Mouse (Mus musculus): ENCODE data around the gene Gm525. TPM values are rescaled to one million over a fixed set of nuclear protein-coding genes. Genes with fewer than 3 reads are reported as not detected.
"Not testable (repeated sequence)": the region's sequence is repeated elsewhere in the genome, so short reads cannot be mapped to it uniquely, and the experiment has no call there.

Gm525 gene
- 1.6 and 1.7 TPM in 2 replicates for polyA plus RNA-seq (2015; fragmentation: Nextera tagmentation; extraction: Ambion mirVana)

DNA sequence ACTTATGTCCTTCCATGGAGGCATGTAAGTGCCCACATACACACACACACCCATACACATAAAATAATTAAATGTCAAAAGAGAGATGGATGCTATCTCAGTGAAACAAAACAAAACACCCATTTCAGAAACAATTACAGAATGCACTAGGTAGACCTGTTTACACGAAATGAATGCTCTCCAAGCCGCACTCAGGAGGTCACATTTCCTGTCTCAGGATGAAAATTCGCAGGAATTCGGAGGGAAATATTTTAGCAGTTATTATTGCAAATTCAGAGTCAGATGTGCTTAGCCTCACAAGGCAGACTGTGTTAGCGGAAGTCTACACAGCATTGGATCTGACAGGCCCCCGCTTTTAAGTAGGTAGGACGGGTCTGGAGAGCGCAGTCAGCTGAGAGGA lies at the start of gene Gm525:
TSS of gene Gm525 (plus strand) at position 301 of the 400 bp plus-strand sequence.
- H3K4me2 ChIP-seq, result no peak within 1 kb of the TSS
- no peak within 1 kb of the TSS for H3K9ac ChIP-seq
- H3K27me3 ChIP-seq, result no peaks in the 10 kb centered on the region
- H3K36me3 ChIP-seq, result no peaks in the 10 kb centered on the region
- no peak for ATAC-seq (ENCODE audit: insufficient number of reproducible peaks, low FRiP score, low TSS enrichment, low read depth)
- no peak within 1 kb of the TSS for H3K4me3 ChIP-seq
- 81% methylated on average over 8 of the region's 8 CpGs for WGBS
- no peaks in the 10 kb centered on the region for H3K9me3 ChIP-seq
- H3K27ac ChIP-seq, result no peak within 1 kb of the TSS
- no peaks in the 10 kb centered on the region for H3K4me1 ChIP-seq

DNA sequence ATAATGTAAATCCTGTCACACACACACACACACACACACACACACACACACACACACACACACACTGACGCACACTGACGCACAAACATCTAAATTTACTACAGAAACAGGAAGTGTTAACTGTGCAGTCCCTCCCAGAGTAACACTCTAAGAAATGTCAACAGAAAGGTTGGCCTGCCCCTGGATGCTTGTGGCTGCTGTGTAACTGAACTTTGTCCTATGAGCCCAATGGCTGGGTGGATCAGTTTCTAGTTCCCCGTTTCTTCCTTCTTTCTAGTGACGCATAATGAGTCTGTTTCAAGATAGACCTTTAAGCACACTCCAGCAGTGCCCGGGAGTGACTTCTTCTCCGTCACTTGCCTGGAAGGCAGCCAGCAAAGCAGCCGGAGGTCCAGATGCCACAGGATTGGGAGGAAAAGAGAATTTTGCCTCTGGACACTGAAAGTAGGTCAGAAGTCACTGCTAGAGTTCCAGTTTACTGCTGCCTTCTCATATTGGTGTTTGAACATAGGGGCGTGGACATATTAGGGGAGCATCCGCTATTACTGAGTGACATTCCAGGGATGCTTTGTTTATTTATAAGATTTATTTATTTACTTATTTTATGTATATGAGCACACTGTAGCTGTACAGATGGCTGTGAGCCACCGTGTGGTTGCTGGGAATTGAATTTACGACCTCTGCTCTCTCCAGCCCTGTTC lies 49.3 kb upstream of the Gm525 start:
- no peak overlapping the region for H3K4me2 ChIP-seq
- H3K36me3 ChIP-seq, result no peaks in the 10 kb centered on the region
- no peak overlapping the region for H3K9ac ChIP-seq
- no peaks in the 10 kb centered on the region for H3K27me3 ChIP-seq
- no peaks in the 10 kb centered on the region for H3K4me1 ChIP-seq
- no peak for ATAC-seq (ENCODE audit: insufficient number of reproducible peaks, low FRiP score, low TSS enrichment, low read depth)
- no peaks in the 10 kb centered on the region for H3K9me3 ChIP-seq
- WGBS, result 29% methylated on average over 11 of the region's 11 CpGs
- no peak overlapping the region for H3K4me3 ChIP-seq
- H3K27ac ChIP-seq, result no peak overlapping the region

DNA sequence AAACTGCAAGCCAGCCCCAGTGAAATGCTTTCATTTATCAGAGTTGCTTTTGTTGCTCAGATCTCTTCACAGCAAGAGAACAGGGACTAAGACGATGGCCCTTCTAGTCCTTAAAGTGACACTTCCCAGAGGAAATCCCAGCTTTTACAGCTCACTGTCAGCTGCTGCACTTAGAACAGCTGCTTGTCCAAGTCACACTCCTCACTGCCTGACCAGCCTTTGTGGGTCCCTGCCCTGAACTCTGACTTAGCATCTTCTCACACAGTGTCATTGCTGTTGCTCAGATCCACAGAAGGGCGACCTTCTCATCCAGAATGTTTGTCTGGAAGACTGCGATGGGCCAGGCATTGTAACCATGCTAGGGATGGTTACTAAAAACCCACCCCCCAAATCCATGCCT lies 48.0 kb upstream of the Gm525 start:
- Histone ChIP-seq H3K4me1 (no peaks in the 10 kb centered on the region), H3K4me3 (no peak overlapping the region), H3K4me2 (no peak overlapping the region), H3K27me3 (no peaks in the 10 kb centered on the region), H3K9me3 (no peaks in the 10 kb centered on the region), H3K36me3 (no peaks in the 10 kb centered on the region), H3K9ac (no peak overlapping the region), H3K27ac (no peak overlapping the region)
- ATAC-seq (ENCODE audit: insufficient number of reproducible peaks, low FRiP score, low TSS enrichment, low read depth), result no peak
- 75% methylated on average over 3 of the region's 3 CpGs for WGBS

DNA sequence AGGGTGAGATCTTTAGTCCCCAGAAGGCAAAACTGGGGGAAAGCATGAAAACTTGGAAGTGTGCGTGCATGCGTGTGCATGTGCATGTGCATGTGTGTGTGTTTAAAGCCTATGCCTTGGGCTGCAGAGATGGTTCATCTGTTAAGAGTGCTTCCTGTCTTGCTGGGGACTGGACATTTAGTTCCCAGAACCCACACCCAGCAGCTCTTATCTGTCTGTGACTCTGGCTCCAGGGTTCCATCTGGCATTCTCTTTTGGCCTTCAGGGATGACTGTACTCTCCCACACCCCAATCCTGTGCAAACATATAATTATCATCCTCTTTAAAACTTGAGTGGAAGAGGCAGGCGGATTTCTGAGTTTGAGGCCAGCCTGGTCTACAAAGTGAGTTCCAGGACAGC lies 47.5 kb upstream of the Gm525 start:
- no peak for ATAC-seq (ENCODE audit: insufficient number of reproducible peaks, low FRiP score, low TSS enrichment, low read depth)
- Histone ChIP-seq H3K36me3 (no peaks in the 10 kb centered on the region), H3K4me2 (no peak overlapping the region), H3K4me3 (no peak overlapping the region), H3K9me3 (no peaks in the 10 kb centered on the region), H3K4me1 (no peaks in the 10 kb centered on the region), H3K27me3 (no peaks in the 10 kb centered on the region), H3K27ac (no peak overlapping the region), H3K9ac (no peak overlapping the region)
- WGBS, result 87% methylated on average over 3 of the region's 3 CpGs

DNA sequence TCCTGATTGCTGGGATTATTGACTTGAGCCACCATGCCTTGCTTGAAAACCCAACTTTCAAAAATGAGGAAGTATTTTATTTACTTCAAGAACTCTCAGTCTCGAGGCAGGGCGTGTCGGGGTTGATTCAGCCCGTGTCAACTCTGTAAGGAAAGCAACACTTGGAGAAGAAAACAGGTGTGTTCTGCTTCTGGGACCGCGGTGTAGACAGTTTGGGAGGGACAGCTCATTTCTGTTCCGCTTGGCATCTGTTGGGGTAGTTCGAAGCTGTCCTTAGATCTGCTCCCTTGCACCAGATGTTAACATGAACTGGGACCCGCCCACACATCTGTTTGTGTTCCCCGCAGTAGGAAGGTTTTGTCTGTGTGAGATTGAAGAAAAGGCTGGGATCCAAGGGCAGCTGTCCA lies 45.7 kb upstream of the Gm525 start:
- Histone ChIP-seq H3K4me2 (no peak overlapping the region), H3K27ac (no peak overlapping the region), H3K9ac (no peak overlapping the region), H3K27me3 (no peaks in the 10 kb centered on the region), H3K4me3 (no peak overlapping the region), H3K9me3 (no peaks in the 10 kb centered on the region), H3K4me1 (no peaks in the 10 kb centered on the region), H3K36me3 (no peaks in the 10 kb centered on the region)
- no peak for ATAC-seq (ENCODE audit: insufficient number of reproducible peaks, low FRiP score, low TSS enrichment, low read depth)
- 51% methylated on average over 10 of the region's 10 CpGs for WGBS

DNA sequence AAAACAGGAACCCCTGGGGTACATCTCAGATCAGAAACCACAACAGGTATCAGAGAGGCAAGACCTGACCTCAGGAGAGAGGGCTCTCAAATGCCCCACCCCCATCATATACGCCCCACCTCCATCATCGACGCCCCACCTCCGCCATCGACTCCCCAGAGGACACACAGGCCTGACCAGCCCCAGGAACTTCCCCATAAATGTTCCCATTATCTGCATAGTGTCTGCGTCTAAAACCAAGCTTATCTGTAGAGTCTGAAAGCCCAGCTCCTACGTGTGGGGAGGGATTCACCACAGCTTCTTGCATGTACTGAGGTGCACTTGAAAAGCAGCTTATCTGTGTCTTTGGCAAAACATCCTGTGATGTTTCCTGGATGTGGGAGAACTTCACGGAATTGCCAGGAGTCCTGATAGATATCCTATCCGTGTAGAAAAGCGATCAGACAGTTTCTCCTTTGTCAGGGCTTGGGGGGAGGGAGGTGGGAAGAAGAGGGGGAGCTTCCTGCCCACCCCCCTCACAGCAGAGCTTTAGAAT lies 44.7 kb upstream of the Gm525 start:
- ATAC-seq (ENCODE audit: insufficient number of reproducible peaks, low FRiP score, low TSS enrichment, low read depth), result no peak
- no peak overlapping the region for H3K4me2 ChIP-seq
- no peak overlapping the region for H3K9ac ChIP-seq
- 50% methylated on average over 10 of the region's 10 CpGs for WGBS
- H3K4me1 ChIP-seq, result no peaks in the 10 kb centered on the region
- no peaks in the 10 kb centered on the region for H3K9me3 ChIP-seq
- no peak overlapping the region for H3K27ac ChIP-seq
- no peaks in the 10 kb centered on the region for H3K36me3 ChIP-seq
- no peak overlapping the region for H3K4me3 ChIP-seq
- H3K27me3 ChIP-seq, result no peaks in the 10 kb centered on the region

DNA sequence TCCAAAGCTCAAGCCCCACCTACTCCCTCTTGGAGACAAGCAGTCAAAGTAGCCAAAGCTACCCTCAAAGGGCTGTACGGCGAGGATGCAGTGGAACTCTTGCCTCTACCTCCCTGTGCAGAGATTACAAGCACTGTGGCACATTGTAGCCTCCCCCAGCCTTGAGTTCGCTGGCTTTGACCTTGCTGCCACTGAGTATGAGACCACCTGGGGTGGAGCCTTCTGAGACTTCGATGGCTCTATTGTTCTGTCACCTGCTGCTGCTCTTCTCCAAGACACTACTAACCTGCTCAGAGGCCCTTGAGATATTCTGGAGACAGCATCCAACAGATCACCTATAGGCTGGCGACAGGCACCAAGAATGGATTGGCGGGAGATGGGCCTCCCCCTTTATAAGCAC lies 43.1 kb upstream of the Gm525 start:
- Histone ChIP-seq H3K4me3 (no peak overlapping the region), H3K9me3 (no peaks in the 10 kb centered on the region), H3K27me3 (no peaks in the 10 kb centered on the region), H3K4me2 (no peak overlapping the region), H3K27ac (no peak overlapping the region), H3K36me3 (no peaks in the 10 kb centered on the region), H3K9ac (no peak overlapping the region), H3K4me1 (no peaks in the 10 kb centered on the region)
- ATAC-seq (ENCODE audit: insufficient number of reproducible peaks, low FRiP score, low TSS enrichment, low read depth), result no peak
- 87% methylated on average over 6 of the region's 6 CpGs for WGBS

DNA sequence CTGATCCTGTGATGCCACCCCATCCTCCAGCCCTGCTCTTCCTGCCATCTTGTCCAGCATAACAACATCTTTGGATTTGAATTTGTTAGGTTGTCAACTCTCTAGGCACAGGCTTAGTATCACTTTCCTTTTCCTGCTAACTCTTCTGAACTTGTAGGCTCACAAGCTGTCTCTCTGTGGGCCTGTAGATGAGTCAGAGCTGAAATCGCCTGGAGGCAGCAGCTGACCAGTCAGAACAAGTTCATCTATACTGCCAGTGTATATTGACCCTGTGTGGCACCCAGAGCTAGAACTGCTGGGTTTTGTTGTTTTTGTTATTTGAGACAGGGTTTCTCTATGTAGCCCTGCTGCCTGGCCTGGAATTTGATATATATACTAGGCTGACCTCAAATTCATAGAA lies 42.5 kb upstream of the Gm525 start:
- ATAC-seq (ENCODE audit: insufficient number of reproducible peaks, low FRiP score, low TSS enrichment, low read depth), result no peak
- Histone ChIP-seq H3K36me3 (no peaks in the 10 kb centered on the region), H3K4me3 (no peak overlapping the region), H3K9me3 (no peaks in the 10 kb centered on the region), H3K27ac (no peak overlapping the region), H3K4me1 (no peaks in the 10 kb centered on the region), H3K27me3 (no peaks in the 10 kb centered on the region), H3K4me2 (no peak overlapping the region), H3K9ac (no peak overlapping the region)
- whole genome bisulfite sequencing, result 53% methylated on average over 1 of the region's 1 CpGs

DNA sequence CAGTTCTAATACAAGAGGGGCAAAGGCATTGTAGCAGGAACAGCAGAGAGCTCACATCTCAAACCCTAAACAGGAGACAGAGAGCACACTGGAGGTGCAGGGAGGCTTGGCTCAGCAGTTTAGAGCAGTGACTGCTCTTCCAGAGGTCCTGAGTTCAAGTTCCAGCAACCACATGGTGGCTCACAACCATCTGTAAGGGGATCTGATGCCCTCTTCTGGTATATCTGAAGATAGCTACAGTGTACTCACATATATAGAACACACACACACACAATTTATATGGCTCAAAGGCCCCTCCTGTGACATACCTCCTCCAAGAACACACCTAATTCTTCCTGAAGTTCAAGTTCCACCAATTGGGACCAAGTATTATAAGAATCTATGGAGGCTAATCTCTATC lies 39.0 kb upstream of the Gm525 start:
- no peak for ATAC-seq (ENCODE audit: insufficient number of reproducible peaks, low FRiP score, low TSS enrichment, low read depth)
- Histone ChIP-seq H3K9ac (no peak overlapping the region), H3K4me3 (no peak overlapping the region), H3K27ac (no peak overlapping the region), H3K4me1 (no peaks in the 10 kb centered on the region), H3K4me2 (no peak overlapping the region), H3K9me3 (no peaks in the 10 kb centered on the region), H3K27me3 (no peaks in the 10 kb centered on the region), H3K36me3 (peaks cover 12% of the 10 kb centered on the region)

DNA sequence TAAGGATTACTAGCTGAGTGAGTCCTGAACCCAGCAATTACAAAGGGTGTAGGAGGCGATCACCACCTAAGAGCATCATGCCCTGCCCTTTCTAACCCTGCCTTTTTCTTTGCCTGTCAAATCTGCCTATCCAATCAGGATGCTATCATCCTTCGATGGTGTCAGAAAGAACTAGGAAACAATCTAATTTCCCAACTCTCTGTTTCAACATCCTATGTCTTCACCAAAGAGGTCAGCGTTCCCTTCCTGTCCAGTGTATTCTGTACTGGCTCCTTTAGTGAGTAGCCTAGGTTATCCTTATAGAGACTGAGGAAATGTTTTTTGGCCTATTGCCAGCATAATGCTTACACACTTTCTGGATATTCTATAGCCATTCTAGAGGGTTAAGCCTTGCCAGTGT lies 38.1 kb upstream of the Gm525 start:
- Histone ChIP-seq H3K9ac (no peak overlapping the region), H3K27me3 (no peaks in the 10 kb centered on the region), H3K4me1 (no peaks in the 10 kb centered on the region), H3K4me3 (no peak overlapping the region), H3K27ac (no peak overlapping the region), H3K4me2 (no peak overlapping the region), H3K36me3 (peaks cover 21% of the 10 kb centered on the region), H3K9me3 (no peaks in the 10 kb centered on the region)
- ATAC-seq (ENCODE audit: insufficient number of reproducible peaks, low FRiP score, low TSS enrichment, low read depth), result no peak
- WGBS, result 84% methylated on average over 3 of the region's 3 CpGs

DNA sequence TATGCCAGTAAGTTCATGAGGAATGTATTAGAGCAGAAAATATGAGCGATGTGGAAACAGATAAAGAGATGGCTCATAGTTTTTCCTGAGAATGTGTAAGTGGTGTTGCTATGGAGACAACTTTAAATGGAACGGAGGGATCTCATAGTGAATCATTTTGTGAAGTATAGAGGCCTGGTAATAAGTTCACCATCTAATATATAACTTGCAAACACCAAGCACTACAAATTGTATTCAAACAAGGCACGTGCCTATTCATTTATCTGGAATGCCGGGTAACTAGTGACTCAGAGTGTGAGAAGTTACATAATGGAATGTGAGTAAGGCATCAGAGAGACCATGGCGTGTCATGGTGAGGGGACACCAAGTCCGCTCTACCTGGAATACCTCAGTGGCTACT lies 35.1 kb upstream of the Gm525 start:
- Histone ChIP-seq H3K27ac (no peak overlapping the region), H3K4me3 (no peak overlapping the region), H3K9ac (no peak overlapping the region), H3K36me3 (peaks cover 44% of the 10 kb centered on the region), H3K27me3 (no peaks in the 10 kb centered on the region), H3K4me1 (no peaks in the 10 kb centered on the region), H3K4me2 (no peak overlapping the region), H3K9me3 (no peaks in the 10 kb centered on the region)
- no peak for ATAC-seq (ENCODE audit: insufficient number of reproducible peaks, low FRiP score, low TSS enrichment, low read depth)
- WGBS, result 83% methylated on average over 6 of the region's 6 CpGs

DNA sequence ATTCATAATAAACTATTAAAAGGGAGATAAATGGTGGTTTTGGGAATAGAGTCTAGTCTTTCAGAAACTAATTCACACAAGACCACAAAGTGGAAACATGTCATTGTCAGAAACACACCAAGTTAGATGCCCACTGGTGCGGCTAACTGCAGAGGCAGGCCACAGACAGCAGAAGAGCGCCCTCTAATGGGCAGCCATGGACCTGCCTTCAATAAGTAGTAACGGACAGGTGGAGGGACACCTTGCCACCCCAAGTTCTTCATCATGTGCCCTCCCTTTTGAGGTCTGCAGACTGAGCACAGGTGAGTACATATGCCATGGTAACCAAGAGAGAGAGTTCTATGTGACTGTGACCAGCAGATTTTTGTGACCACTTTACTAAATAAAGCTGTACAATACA lies 34.3 kb upstream of the Gm525 start:
- ATAC-seq (ENCODE audit: insufficient number of reproducible peaks, low FRiP score, low TSS enrichment, low read depth), result no peak

DNA sequence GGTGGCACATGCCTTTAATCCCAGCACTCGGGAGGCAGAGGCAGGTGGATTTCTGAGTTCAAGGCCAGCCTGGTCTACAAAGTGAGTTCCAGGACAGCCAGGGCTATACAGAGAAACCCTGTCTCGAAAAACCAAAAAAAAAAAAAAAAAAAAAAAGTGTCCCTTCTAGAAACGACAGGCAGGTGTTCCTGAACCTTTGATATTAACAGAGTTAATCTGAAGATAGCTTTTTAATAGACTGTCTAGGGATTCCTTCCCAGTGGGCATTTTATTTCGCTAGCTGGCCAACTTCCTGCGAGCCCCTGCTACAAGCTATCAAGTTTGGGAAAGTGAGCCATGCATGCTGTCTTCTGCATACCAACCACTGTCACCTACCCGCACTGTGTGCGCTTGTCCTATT lies 32.6 kb upstream of the Gm525 start:
- not testable (repeated sequence) for H3K4me1 ChIP-seq; H3K4me3 ChIP-seq; H3K9me3 ChIP-seq; H3K9ac ChIP-seq; H3K4me2 ChIP-seq; ATAC-seq (ENCODE audit: insufficient number of reproducible peaks, low FRiP score, low TSS enrichment, low read depth); H3K27ac ChIP-seq; H3K27me3 ChIP-seq
- 85% methylated on average over 6 of the region's 7 CpGs for WGBS
- peaks cover 67% of the 10 kb centered on the region for H3K36me3 ChIP-seq

More for the DNA sequence above, 34.3 kb upstream of the Gm525 start:
- H3K27ac ChIP-seq, result no peak overlapping the region
- no peaks in the 10 kb centered on the region for H3K4me1 ChIP-seq
- H3K36me3 ChIP-seq, result peaks cover 50% of the 10 kb centered on the region
- H3K4me3 ChIP-seq, result no peak overlapping the region
- H3K9me3 ChIP-seq, result no peaks in the 10 kb centered on the region
- 36% methylated on average over 3 of the region's 3 CpGs for WGBS
- no peaks in the 10 kb centered on the region for H3K27me3 ChIP-seq
- no peak overlapping the region for H3K4me2 ChIP-seq
- no peak overlapping the region for H3K9ac ChIP-seq
